Mouse (Mus musculus): ENCODE results near the gene Ankrd11. TPM values are rescaled to one million over a fixed set of nuclear protein-coding genes. Genes with fewer than 3 reads are reported as not detected.
A peak's percentile ranks its signal among the peaks of the same experiment; 100 is the strongest.
"Not testable (repeated sequence)": the region's sequence is repeated elsewhere in the genome, so short reads cannot be mapped to it uniquely, and the experiment has no call there.

Gene Ankrd11
- 10 to 100 TPM; 65.4 to 86.9 TPM for total RNA-seq (2021)
- 54.8 and 88.0 TPM in 2 replicates for polyA plus RNA-seq (2012; rRNA removed)
- long read RNA-seq, partial matches to known transcripts, result 17 of 21 reads
- long read RNA-seq, other reads (novel, unspliced or antisense), result 4 of 21 reads

DNA sequence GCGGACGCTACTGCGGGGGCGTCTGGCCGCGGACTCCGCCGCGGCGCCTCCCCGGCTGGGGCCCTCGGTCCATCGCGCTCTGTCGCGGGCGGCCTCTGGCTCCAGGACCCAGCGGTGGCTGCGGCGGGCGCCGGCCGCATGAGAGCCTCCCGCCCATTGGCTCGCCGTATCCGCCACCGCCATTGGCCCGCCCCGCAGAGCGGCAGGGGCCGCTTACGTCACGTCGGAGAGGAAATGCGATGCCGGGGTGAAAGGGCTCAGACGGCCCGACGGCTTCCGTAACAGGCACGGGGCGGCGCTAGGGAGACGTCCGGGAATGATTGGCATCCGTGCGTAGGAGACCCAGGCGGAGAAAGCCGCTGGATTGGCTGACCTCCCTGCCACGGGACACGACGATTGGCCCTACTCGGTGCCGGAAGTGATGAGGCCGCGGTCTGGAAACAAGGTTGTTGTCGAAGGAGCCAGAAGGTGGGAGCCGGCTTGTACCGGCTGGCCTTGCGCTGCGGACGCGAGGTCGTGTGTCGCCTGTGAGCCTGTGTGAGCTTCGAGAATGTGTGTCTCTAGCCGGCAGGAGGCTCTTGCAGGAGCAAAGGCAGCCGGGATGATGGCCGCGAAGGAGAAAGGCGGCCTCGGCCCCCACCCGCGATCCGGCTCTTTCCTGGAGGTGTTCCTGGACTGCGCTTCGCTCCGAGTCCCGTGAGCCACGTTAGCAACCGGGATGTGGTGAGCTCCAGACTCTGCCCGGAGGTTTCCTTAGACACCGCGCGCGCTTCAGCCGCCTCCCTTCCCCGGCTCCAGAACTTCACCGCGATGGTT is at the start of gene Ankrd11:
TSS of gene Ankrd11 (minus strand) at position 120 of the 816 bp plus-strand sequence.
- DNase-seq, result peak; percentile 100

- DNase-seq, result no peak
Measured at GRCm38 (mm10) chr8:123087289-123087688, 45.2 kb upstream of the Ankrd11 start.

DNA sequence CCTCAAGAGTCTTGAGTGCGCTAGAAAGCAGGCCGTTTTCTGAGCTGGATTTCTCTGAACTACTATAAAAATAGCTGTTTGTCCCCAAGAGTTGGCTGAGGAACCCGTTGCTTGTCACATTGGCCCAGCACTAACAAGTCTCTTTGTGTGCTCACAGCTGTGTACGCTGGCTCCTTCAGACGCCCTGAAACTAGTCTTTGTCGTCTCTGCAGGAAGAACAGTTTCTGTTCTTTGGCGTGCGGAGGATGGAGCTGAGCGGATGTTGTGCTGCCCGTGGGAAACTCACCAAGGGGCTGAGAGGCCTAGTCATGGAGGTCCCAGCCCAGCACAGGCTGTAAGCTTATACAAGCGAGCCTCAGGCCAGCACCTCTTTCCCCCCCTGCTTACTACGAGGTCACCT is 41.5 kb upstream of the Ankrd11 start:
- DNase-seq, result no peak

DNA sequence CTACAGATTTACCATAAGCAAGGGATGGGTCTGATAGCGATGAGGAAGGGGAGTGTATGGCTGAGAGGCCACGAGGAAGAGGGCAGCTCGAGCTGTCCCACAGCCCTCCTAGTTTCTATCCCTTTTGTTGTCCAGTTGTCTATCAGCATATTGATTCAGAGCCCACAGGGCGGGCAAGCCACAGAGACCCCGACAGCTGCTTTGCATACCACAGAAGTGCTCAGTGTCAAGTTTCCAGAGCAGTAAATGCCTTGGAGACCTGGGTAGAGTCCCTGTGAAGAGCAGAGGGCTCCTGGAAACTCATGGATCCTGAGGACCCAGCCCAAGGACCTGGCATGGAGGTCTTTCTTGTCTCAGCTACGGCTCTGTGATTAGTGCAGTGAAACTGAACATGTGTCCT is 40.9 kb upstream of the Ankrd11 start:
- DNase-seq, result no peak

DNA sequence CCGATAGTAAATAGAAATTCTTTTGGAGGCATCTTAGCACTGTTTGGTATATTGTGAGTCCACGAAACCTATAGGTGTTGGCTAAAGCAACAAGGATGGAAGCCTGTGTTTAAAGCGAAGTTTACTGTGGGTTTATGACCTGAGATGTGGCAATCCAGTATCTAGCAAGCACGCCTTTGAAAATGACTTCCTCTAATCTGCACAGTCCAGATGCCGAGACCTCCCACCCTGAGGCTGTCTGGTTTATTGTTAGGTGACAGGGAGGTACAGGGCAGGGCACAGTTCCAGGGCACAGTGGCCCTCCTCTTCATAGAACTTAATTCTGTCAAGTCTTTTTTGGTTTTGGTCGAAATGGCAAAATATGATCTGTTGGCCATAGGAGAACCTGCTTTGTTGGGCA is 35.1 kb upstream of the Ankrd11 start:
- DNase-seq, result no peak

- no peak for DNase-seq
Measured at GRCm38 (mm10) chr8:123071176-123071575, 29.1 kb upstream of the Ankrd11 start.

DNA sequence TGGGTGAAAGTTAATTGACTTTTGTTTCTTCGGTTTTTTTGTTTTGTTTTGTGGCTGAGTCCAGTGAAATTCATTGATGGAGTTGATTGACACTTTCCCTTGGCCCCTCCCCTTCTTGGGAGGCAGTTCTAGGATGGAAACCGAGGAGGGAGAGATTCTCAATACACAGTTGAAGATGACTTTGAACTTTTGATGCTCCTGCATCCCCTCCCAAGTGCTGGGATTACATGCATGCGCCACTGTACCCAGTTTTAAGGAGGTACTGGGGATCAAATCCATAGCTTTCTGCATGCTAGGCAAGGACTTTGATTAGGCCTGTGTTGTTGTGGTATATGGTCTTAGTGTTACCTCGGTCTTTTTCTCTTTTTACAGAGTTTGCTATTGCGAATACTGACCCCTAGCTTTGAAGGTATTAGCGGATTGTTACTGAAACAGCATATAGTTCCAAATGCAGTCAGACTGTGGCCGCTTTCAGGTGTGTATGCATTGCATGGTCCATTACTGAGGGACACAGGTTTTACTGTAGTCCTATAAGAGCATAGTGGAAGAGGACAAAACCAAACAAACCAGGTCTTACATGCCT is 24.1 kb upstream of the Ankrd11 start:
- DNase-seq, result no peak

GRCm38 (mm10) chr8:123065214-123066100 is 23.4 kb upstream of the Ankrd11 start:
- peak; percentile 97 for DNase-seq

DNA sequence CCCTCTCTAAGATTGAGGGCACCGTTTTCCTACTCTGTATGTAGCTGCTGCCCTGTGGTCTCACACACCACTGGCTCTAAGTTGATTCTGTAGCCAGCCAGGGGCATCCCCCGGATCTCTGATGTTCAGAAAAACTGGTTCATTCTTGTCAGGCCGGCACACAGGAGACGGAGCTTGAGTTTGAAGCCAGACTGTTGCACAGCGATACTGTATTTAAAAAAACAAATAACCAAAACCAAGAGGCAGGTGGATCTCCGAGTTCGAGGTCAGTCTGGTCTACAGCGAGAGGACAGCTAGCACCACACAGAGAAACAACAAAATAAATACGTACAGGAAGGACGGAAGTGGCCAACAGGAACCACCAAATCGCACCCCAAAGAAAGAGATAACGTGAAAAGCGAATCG is 22.7 kb upstream of the Ankrd11 start:
- DNase-seq, result no peak

GRCm38 (mm10) chr8:123064072-123064471 is 22.0 kb upstream of the Ankrd11 start:
- no peak for DNase-seq

GRCm38 (mm10) chr8:123062721-123063120 is 20.6 kb upstream of the Ankrd11 start, which contains the start of gene Spg7:
Gene Spg7 (plus strand): TSS chr8:123062942.
- no peak for DNase-seq

DNA sequence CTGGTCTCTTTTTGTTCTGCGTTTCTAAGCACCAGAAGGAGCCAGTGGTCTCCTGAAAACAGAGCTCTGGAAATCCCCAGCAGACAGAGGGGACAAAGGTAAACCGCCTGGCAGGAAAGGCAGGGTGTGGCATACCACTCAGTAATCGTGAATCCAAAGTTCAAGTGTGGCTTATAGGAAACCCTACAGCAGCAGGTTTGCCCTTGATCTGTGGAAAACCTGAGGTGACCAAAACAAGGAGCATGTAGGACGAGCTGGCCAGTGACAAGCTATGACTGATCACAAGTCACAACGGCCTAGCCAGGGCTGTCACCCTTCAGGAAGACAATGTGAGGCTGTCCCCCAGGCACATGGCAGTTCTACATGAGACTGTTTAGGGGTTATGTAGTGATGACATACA is 9.4 kb upstream of the Ankrd11 start:
- no peak for DNase-seq

- DNase-seq, result peak; percentile 48
Measured at GRCm38 (mm10) chr8:123048402-123048801, 6.3 kb upstream of the Ankrd11 start.

DNA sequence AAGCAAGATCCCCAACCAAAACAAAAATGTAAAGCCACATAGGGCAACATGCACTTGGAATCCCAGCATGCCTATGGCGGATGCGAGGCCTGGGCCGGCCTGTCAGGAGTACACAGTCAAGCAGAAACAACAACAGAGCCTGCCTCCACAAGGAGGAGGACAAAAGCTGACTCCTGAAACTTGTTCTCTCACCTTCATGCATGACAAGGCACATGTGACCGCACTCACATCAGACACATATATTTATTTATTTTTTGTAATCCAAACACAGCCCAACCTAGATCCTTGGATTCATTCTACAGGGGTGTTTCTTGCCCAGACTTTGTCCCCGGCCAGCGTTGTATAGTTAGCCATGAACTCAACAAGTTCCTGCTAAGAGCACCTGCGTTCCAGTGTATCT is 5.8 kb upstream of the Ankrd11 start:
- DNase-seq, result no peak

DNA sequence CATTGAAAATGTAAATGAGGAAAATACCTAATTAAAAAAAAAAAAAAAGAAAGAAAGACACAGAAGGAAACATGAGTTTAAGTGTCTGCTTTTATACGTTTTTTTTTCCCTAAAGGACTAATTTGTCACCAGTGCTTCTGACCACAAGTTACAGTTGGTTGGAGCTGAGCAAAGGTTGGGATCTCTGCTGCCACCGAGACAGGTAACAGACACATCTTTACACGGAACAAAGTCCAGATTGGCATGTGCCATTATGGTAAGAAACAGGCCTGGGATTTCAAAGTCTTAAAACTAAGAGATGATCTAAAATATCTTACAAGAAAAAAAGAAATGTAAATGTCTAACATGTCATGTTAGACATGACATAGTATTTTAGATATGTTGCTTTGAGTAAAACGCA is 4.6 kb upstream of the Ankrd11 start:
- DNase-seq, result no peak

DNA sequence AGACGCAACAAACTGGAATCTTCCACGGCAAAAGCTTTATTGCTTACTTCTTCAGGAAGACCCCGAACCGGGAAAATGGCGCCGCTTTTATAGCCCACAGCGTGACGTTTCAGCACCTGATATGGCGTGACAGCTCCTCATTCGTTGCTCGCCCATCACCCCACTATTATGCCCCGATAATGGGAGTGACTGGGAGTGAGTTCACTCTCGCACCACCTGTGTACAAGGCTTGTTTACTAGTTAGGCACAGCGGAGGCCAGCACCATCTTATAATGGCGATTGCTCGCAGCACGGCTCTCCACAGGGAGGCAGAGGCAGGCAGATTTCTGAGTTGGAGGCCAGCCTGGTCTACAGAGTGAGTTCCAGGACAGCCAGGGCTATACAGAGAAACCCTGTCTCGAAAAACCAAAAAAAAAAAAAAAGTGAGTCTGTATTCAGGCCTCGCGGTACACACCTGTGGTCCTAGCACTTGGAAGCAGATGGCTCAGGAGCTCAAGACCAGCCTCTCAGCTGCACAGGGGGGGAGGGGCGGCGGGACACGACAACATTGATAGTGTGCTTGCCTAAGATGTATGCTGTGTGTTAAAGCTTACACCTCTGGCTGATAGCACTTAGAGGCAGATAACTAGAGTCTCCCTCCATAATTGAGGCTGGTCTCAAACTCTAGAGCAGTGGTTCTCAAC is 2.8 kb upstream of the Ankrd11 start:
- not testable (repeated sequence) for DNase-seq

DNA sequence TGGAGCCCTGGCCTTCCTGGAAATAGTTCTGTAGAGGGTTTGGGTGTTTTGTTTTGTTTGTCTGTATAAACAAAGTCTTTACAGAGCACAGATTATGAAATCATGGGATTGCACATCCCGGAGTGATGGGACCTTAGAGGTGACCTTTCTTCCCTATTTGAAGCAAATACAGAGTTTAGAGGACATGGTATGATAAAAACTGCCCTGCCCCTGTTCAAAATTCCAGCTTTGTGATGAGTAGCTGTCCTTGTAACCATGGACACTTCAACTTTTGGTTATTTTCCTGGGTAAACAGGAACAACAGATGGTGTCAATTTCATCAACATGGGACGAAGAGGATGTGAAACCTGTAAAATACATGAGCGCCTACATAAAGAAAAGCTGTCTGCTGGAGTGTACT is 1.9 kb upstream of the Ankrd11 start:
- DNase-seq, result peak; percentile 52

- DNase-seq, result no peak
Measured at GRCm38 (mm10) chr8:123042974-123043625, 1.0 kb upstream of the Ankrd11 start.

DNA sequence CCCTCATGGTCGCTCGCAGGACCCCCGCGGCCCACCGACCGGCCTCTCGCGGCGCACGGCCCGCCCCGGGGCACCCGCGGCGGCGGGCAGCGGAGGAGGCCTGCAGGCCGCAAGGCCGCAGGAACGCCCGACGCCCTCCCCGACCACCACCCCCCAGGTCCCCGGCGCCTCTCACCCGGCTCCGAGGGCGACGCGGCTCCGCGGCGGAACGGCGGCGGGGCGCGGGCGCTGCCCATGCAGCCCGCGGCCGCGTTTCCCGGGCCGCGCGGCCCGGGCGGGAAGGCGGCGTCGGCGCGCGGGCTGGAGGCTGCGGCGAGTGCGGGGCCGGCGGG is 337 bp downstream of the Ankrd11 start:
- no peak for DNase-seq

- DNase-seq, result peak; percentile 79
Measured at GRCm38 (mm10) chr8:123041008-123041773, 886 bp downstream of the Ankrd11 start.

All from adrenal gland, adult 2 months (tissue).